Mouse (Mus musculus) forebrain, postnatal 0 days (tissue): ENCODE measurements around the gene Elf2. TPM values are rescaled to one million over a fixed set of nuclear protein-coding genes. Genes with fewer than 3 reads are reported as not detected.
"Not testable (repeated sequence)": the region's sequence is repeated elsewhere in the genome, so short reads cannot be mapped to it uniquely, and the experiment has no call there.

Experiments
- ATAC-seq: fragments of 200-750 bp; cut with Nextera tagmentation; 2 replicates; pipeline ENCODE4 v1.8.0; 2017; ENCODE audit warnings: mild to moderate bottlenecking, moderate library complexity
- DNase-seq: peaks from one replicate; pipeline ENCODE4 v3.0.0-alpha.2; 2015
- H3K27ac ChIP-seq: fragments of 300-500 bp; sonication (generic); 2 replicates; pipeline ENCODE4 v1.5.1; 2014; ENCODE audit warnings: low read depth, mild to moderate bottlenecking, antibody characterized with exemption, low read length, moderate library complexity, mixed read lengths
- H3K27me3 ChIP-seq: fragments of 300-500 bp; sonication (generic); 2 replicates; pipeline ENCODE4 v1.6.1; 2014; ENCODE audit warnings: mild to moderate bottlenecking, low read length, mixed read lengths; ENCODE audit not compliant: insufficient read depth
- H3K36me3 ChIP-seq: fragments of 300-500 bp; sonication (generic); 2 replicates; pipeline ENCODE4 v1.6.1; 2014; ENCODE audit warnings: mild to moderate bottlenecking, moderate library complexity; ENCODE audit not compliant: insufficient read depth
- H3K4me1 ChIP-seq: fragments of 300-500 bp; sonication (generic); 2 replicates; pipeline ENCODE4 v1.6.1; 2014; ENCODE audit warnings: antibody characterized with exemption; ENCODE audit not compliant: insufficient read depth
- H3K4me2 ChIP-seq: fragments of 300-500 bp; sonication (generic); 2 replicates; pipeline ENCODE4 v1.6.1; 2014; ENCODE audit warnings: low read depth, mild to moderate bottlenecking, moderate library complexity
- H3K4me3 ChIP-seq: fragments of 300-500 bp; sonication (generic); 2 replicates; pipeline ENCODE4 v1.5.1; 2014; ENCODE audit warnings: low read depth, low read length, mixed read lengths
- H3K9ac ChIP-seq: fragments of 300-500 bp; sonication (generic); 2 replicates; pipeline ENCODE4 v1.6.1; 2014; ENCODE audit warnings: mild to moderate bottlenecking
- H3K9me3 ChIP-seq: fragments of 300-500 bp; sonication (generic); 2 replicates; pipeline ENCODE4 v1.6.1; 2016; ENCODE audit warnings: low read length
- CTCF ChIP-seq: sonication (generic); IDR thresholded peaks from 2 replicates; pipeline ENCODE4 v1.5.1; 2016; ENCODE audit warnings: antibody characterized with exemption, control low read depth, low read depth
- WGBS: fragments of 180-500 bp; shearing (Covaris S2); extraction: QIAGEN DNeasy Blood & Tissue Kit; methylation state at CpG from one replicate; pipeline ENCODE4 v1.1.7; 2014; 5-methylcytosine and 5-hydroxymethylcytosine counted together
- polyA plus RNA-seq: library from polyadenylated mRNA; unstranded; fragments of >200 nt; fragmentation: Nextera tagmentation; extraction: Ambion mirVana; gene quantifications from 2 replicates; pipeline ENCODE4 v1.2.1, GENCODE M21; 2015
- total RNA-seq: library from RNA; depleted of rRNA; stranded (reverse); fragments of >200 nt; gene quantifications from 2 replicates; pipeline ENCODE4 v1.2.3, GENCODE M21; 2014

Gene Elf2
- total and polyA plus RNA-seq, 2 experiments from 2014 or later: 26.4 to 83.9 TPM

DNA sequence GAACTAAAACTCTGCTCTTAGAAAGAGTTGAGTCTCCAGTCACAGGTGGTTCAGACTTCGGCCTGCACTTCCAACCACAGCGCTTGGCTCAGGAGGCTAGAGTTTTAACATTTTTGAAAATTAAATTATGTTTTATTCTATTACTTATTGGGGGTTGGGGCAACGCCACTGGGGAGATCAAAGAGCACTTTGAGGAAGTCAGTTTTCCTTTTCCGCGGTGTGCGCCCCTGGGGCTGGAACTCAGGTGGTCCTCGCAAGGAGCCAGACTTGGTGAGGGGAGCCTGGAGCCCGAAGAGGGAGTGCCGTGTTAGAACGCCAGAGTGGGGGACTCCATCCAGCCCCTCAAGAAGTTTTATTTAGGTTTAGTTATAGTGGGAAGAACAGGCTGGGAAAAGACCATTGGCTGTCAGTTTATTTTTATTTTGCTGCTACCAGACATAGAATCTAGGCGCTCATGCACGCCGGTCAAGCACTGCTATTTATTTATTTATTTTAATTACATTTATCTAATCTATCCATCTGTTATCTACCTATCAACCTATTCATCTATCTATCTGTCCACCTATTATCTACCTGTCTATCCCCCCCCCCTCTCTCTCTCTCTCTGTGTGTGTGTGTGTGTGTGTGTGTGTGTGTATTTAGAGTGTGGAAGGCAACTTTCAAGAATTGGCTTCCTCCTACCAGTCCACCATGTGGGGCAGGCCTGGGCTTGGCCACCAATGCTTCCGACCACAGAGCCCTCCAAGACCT, 19.3 kb upstream of the Elf2 start:
- H3K27me3 ChIP-seq: peaks cover 4% of the 10 kb centered on the region
- H3K4me2 ChIP-seq: peak overlapping the region; percentile 68
- 37% methylated on average over 14 of the region's 14 CpGs for WGBS
- H3K4me1 ChIP-seq: 0 out of 2 replicates have a peak, but pooled peaks cover 9% of the 10 kb centered on the region
- no peaks in the 10 kb centered on the region for H3K9me3 ChIP-seq
- H3K27ac ChIP-seq: no peak overlapping the region
- TF ChIP-seq CTCF: no peak
- DNase-seq: no peak
- H3K4me3 ChIP-seq: peak overlapping the region; percentile 45; the same call in 1 of the 2 replicates
- H3K36me3 ChIP-seq: no peaks in the 10 kb centered on the region
- no peak overlapping the region for H3K9ac ChIP-seq
- ATAC-seq: no peak

DNA sequence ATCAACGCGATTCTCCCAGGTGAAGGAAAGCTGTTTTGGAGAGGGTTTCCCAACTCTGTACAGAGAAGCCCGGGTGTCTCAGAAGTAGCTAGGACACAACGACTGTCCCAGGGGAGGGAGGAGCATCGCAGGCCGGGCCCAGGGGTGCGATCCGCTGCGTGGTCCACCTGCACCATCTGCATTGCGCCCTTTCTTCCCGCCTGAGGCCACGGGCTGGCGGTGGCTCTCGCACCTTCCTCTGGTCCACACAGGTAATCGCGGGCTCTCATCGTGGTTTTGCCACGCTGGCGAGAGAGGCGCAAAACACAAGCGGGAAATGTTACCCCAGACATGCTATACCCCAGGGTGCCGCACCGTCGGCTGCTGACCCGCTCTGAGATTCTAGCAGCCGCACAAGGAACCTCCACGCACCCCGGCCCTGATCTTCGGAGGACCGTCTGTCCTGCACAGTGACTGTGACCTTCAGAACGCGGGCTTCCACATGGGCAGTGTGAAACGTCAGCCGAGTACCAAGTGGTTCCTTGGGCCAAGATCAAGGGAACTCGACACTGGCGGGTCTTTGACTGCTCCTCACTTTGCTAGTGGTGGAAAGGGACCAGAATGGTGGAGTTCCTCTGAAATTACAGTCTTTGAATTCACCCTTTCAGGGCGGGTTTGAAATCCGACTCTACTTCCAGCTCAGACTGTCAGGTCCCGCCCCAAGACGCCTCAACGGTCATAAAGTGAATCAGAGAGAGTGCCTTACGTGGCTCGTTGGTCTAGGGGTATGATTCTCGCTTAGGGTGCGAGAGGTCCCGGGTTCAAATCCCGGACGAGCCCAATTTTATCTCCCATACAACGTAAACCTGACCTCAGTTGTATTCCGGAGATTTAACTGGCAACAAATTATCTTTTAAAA, 18.4 kb upstream of the Elf2 start:
- peak overlapping the region; percentile 68 for H3K4me2 ChIP-seq
- H3K27ac ChIP-seq: no peak overlapping the region
- DNase-seq (peak; percentile 79), ATAC-seq (peak; percentile 69)
- H3K36me3 ChIP-seq: no peaks in the 10 kb centered on the region
- H3K9ac ChIP-seq: peak overlapping the region; percentile 43
- 3% methylated on average over 50 of the region's 50 CpGs for WGBS
- H3K9me3 ChIP-seq: no peaks in the 10 kb centered on the region
- TF ChIP-seq CTCF: no peak
- 0 out of 2 replicates have a peak, but pooled peaks cover 7% of the 10 kb centered on the region for H3K4me1 ChIP-seq
- peaks cover 4% of the 10 kb centered on the region for H3K27me3 ChIP-seq
- H3K4me3 ChIP-seq: peak overlapping the region; percentile 45

DNA sequence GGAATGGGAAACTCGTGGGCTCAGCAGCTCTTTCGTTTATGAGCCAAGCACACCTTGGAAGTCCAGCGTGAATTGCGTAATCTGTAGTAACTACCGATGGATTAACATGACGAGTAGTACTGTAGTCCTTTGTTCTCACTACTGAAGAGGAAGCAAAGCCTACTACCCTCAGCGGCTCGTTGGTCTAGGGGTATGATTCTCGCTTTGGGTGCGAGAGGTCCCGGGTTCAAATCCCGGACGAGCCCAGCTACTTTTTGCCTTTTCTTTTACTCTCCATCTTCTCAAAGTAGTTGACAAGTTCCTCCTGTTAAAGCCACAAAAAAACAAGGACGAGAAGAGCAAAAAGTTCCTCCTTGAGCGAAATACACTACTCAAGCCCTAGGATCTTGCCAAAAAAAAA, 17.7 kb upstream of the Elf2 start:
- H3K27me3 ChIP-seq: peaks cover 4% of the 10 kb centered on the region
- H3K4me3 ChIP-seq: peak overlapping the region; percentile 45
- H3K27ac ChIP-seq: no peak overlapping the region
- H3K9me3 ChIP-seq: no peaks in the 10 kb centered on the region
- 1% methylated on average over 15 of the region's 15 CpGs for WGBS
- H3K9ac ChIP-seq: no peak overlapping the region
- 0 out of 2 replicates have a peak, but pooled peaks cover 7% of the 10 kb centered on the region for H3K4me1 ChIP-seq
- peak overlapping the region; percentile 68 for H3K4me2 ChIP-seq
- no peak for TF ChIP-seq CTCF
- peak; percentile 62 for ATAC-seq
- peak; percentile 75 for DNase-seq
- H3K36me3 ChIP-seq: no peaks in the 10 kb centered on the region

DNA sequence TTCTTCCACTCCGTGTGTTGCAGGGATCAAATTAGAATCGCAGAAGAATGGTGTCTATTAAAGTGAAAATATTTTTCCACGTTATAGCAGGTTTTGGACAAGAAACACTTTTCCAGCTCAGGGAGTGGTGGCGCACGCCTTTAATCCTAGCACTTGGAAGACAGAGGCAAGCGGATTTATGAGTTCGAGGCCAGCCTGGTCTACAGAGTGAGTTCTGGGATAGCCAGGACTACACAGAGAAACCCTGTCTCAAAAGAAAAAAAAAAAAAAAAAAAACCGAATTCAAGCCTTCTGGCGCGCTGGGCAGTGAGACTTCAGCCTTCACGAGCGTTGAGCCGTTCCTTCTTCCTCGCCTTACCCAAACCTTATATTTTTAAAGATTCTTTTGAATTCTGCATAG, 17.2 kb upstream of the Elf2 start:
- 0 out of 2 replicates have a peak, but pooled peaks cover 7% of the 10 kb centered on the region for H3K4me1 ChIP-seq
- no peaks in the 10 kb centered on the region for H3K36me3 ChIP-seq
- H3K9me3 ChIP-seq: no peaks in the 10 kb centered on the region
- ATAC-seq (no peak), DNase-seq (peak; percentile 44)
- H3K27ac ChIP-seq: no peak overlapping the region
- H3K27me3 ChIP-seq: peaks cover 4% of the 10 kb centered on the region
- H3K4me2 ChIP-seq: peak overlapping the region; percentile 68
- TF ChIP-seq CTCF: no peak
- H3K9ac ChIP-seq: no peak overlapping the region
- H3K4me3 ChIP-seq: peak overlapping the region; percentile 45
- WGBS: 11% methylated on average over 14 of the region's 14 CpGs

DNA sequence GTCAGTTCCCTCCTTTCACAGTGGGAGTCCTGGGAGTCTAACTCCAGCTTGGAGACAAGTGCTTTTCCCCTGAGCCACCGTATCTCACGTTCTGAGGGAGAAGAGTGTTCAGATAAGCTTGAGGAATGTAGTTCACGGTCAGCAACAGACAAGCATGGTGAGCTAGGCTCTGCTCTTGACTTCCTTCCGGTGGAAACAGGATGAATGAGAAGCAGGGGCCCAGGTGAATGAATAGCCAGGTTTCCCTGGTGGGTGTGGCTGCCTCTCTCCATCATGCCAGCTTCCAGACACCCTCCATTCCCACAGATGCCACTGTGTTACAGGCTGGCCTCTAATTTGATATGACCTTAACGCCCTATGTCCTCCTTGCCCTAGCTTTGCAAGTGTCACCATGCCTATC, 16.6 kb upstream of the Elf2 start:
- TF ChIP-seq CTCF: no peak
- Histone ChIP-seq H3K36me3 (no peaks in the 10 kb centered on the region), H3K4me2 (no peak overlapping the region), H3K27ac (no peak overlapping the region), H3K27me3 (peaks cover 4% of the 10 kb centered on the region), H3K9me3 (no peaks in the 10 kb centered on the region), H3K4me1 (0 out of 2 replicates have a peak, but pooled peaks cover 7% of the 10 kb centered on the region), H3K4me3 (no peak overlapping the region), H3K9ac (no peak overlapping the region)
- ATAC-seq: no peak
- no peak for DNase-seq
- WGBS: 60% methylated on average over 5 of the region's 5 CpGs

DNA sequence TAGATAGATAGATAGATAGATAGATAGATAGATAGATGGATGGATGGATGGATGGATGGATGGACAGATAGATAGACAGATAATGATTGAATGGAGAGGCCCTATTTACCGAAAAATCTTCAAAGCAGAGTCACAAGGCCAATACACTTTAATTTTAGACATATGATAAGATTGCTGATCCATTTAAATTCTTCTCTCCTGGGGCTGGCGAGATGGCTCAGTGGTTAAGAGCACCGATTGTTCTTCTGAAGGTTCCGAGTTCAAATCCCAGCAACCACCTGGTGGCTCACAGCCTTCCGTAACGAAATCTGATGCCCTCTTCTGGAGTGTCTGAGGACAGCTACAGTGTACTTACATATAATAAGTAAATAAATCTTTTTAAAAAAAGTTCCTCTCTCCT, 14.5 kb upstream of the Elf2 start:
- H3K27ac ChIP-seq, H3K9me3 ChIP-seq, H3K4me3 ChIP-seq, H3K4me2 ChIP-seq, H3K27me3 ChIP-seq, H3K36me3 ChIP-seq, DNase-seq, H3K4me1 ChIP-seq, ATAC-seq, H3K9ac ChIP-seq: not testable (repeated sequence)
- 89% methylated on average over 6 of the region's 6 CpGs for WGBS

DNA sequence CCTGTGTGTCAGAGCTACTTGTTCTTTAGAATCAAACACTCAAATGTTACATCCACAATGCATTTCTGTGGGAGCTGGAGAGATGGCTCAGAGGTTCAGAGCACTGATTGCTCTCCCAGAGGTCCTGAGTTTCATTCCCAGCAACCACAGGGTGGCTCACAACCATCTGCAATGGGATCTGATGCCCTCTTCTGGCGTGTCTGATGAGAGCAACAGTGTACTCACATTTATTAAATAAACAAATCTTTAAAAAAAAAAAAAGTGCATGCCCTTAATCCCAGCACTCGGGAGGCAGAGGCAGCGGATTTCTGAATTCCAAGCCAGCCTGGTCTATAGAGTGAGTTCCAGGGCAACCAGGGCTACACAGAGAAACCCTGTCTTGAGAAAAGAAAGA, 13.6 kb upstream of the Elf2 start:
- Histone ChIP-seq H3K9ac (no peak overlapping the region), H3K4me1 (0 out of 2 replicates have a peak, but pooled peaks cover 6% of the 10 kb centered on the region), H3K4me2 (no peak overlapping the region), H3K36me3 (no peaks in the 10 kb centered on the region), H3K9me3 (no peaks in the 10 kb centered on the region), H3K27me3 (no peaks in the 10 kb centered on the region; the same call in 1 of the 2 replicates), H3K27ac (no peak overlapping the region), H3K4me3 (no peak overlapping the region)
- DNase-seq: no peak
- 66% methylated on average over 3 of the region's 3 CpGs for WGBS
- TF ChIP-seq CTCF: no peak
- ATAC-seq: no peak
